Comparison of ENCODE assay signal across 9 mouse cellular contexts in genomic region chr8:70742981-70743655, GRCm38 (mm10). TPM values are rescaled to one million over a fixed set of nuclear protein-coding genes. Genes with fewer than 3 reads are reported as not detected.
DNase-seq lines count a peak whose midpoint lies in the region; ATAC-seq lines count a peak whose summit lies in the region.
"Had no signal": no experiment of that assay in that cellular context is flagged by ENCODE, and none has a peak within 500 bp of the region (broad histone marks: within the 10 kb centered on the region; RNA-seq: fewer than 3 reads in every experiment).

No protein-coding gene starts in this region.

- H3K4me1 ChIP-seq in neural tube, embryonic 11.5 days (ENCODE audit: control insufficient read depth, insufficient read depth, low read length), result peaks cover 15% of the 10 kb centered on the region
- H3K4me1 ChIP-seq in forebrain, embryonic 11.5 days (replicated peaks; ENCODE audit: control insufficient read depth, insufficient read depth, low read length), result peaks cover 3% of the 10 kb centered on the region; the same call in 1 of the 2 replicates
- peaks cover 17% of the 10 kb centered on the region for H3K4me1 ChIP-seq in intestine, embryonic 15.5 days (replicated peaks)
- peaks cover 21% of the 10 kb centered on the region for H3K4me1 ChIP-seq in midbrain, embryonic 12.5 days

- no peaks in the 10 kb centered on the region for H3K36me3 ChIP-seq in neural tube, embryonic 11.5 days (ENCODE audit: control insufficient read depth, insufficient read depth, low read length)
- H3K36me3 ChIP-seq in forebrain, embryonic 11.5 days (ENCODE audit: control insufficient read depth, insufficient read depth, low read length), result no peaks in the 10 kb centered on the region
- H3K36me3 ChIP-seq in intestine, embryonic 15.5 days, result no peaks in the 10 kb centered on the region
- H3K36me3 ChIP-seq in midbrain, embryonic 12.5 days, result no peaks in the 10 kb centered on the region

- no peak overlapping the region for H3K27ac ChIP-seq in neural tube, embryonic 11.5 days (ENCODE audit: low read depth, low read length)
- no peak overlapping the region for H3K27ac ChIP-seq in forebrain, embryonic 11.5 days (ENCODE audit: low read depth, low read length)
- H3K27ac ChIP-seq in intestine, embryonic 15.5 days, result no peak overlapping the region
- no peak overlapping the region for H3K27ac ChIP-seq in midbrain, embryonic 12.5 days (replicated peaks)
- H3K27ac ChIP-seq: macrophage had no signal

- no peaks in the 10 kb centered on the region for H3K9me3 ChIP-seq in neural tube, embryonic 11.5 days (ENCODE audit: control insufficient read depth, low read length)
- no peaks in the 10 kb centered on the region for H3K9me3 ChIP-seq in forebrain, embryonic 11.5 days (ENCODE audit: control insufficient read depth, low read length)
- H3K9me3 ChIP-seq in intestine, embryonic 15.5 days, result no peaks in the 10 kb centered on the region
- H3K9me3 ChIP-seq in midbrain, embryonic 12.5 days, result no peaks in the 10 kb centered on the region

- DNase-seq in neural tube, embryonic 11.5 days (ENCODE audit: low spot score), result peak; percentile 33
- no peak for DNase-seq in neural tube, embryonic 10.5 days (ENCODE audit: extremely low spot score, low spot score)
- DNase-seq in forebrain, embryonic 11.5 days (ENCODE audit: low spot score), result peak; percentile 56
- DNase-seq in cerebellum, adult 9-10 months, result no peak
- DNase-seq in layer of hippocampus, postnatal 14 days (ENCODE audit: low spot score in 2 of 2), result no peak
- no peak for DNase-seq in left cerebral cortex, postnatal 36 days (ENCODE audit: low spot score in 2 of 2)

- no peak for ATAC-seq in neural tube, embryonic 11.5 days (ENCODE audit: insufficient read depth, low FRiP score, low TSS enrichment)
- ATAC-seq in forebrain, embryonic 11.5 days (replicated peaks; ENCODE audit: low FRiP score), result no peak
- ATAC-seq in intestine, embryonic 15.5 days, result 0 out of 2 replicates have a peak, but pooled peaks have one; percentile 12
- ATAC-seq in midbrain, embryonic 12.5 days (ENCODE audit: low FRiP score, low read depth), result peak; percentile 25; the same call in 1 of the 2 replicates

- peak overlapping the region; percentile 50 for H3K9ac ChIP-seq in neural tube, embryonic 11.5 days (ENCODE audit: low read length)
- H3K9ac ChIP-seq in forebrain, embryonic 11.5 days (ENCODE audit: low read length), result peak overlapping the region; percentile 48; the same call in 1 of the 2 replicates
- H3K9ac ChIP-seq in intestine, embryonic 15.5 days, result 0 out of 2 replicates have a peak overlapping the region, but pooled peaks have one; percentile 10
- H3K9ac ChIP-seq in midbrain, embryonic 12.5 days (replicated peaks), result peak overlapping the region; percentile 41; the same call in 1 of the 2 replicates

- intact Hi-C loops in left cerebral cortex, postnatal 36 days (cut with DNase I), result no loop called here

- peak overlapping the region; percentile 27 for H3K4me3 ChIP-seq in neural tube, embryonic 11.5 days (ENCODE audit: low read depth, low read length)
- H3K4me3 ChIP-seq in forebrain, embryonic 11.5 days (ENCODE audit: low read depth, low read length), result peak overlapping the region; percentile 9; the same call in 1 of the 2 replicates
- H3K4me3 ChIP-seq in intestine, embryonic 15.5 days (replicated peaks), result peak overlapping the region; percentile 7; the same call in 1 of the 2 replicates
- peak overlapping the region; percentile 27 for H3K4me3 ChIP-seq in midbrain, embryonic 12.5 days

- WGBS in neural tube, embryonic 11.5 days, result 3% methylated on average over 38 of the region's 38 CpGs
- 1% methylated on average over 38 of the region's 38 CpGs for WGBS in forebrain, embryonic 11.5 days
- 6% methylated on average over 38 of the region's 38 CpGs for WGBS in intestine, embryonic 15.5 days
- 2% methylated on average over 38 of the region's 38 CpGs for WGBS in midbrain, embryonic 12.5 days

- peaks cover 43% of the 10 kb centered on the region for H3K27me3 ChIP-seq in neural tube, embryonic 11.5 days (ENCODE audit: control insufficient read depth, insufficient read depth, low read length)
- H3K27me3 ChIP-seq in forebrain, embryonic 11.5 days (ENCODE audit: control insufficient read depth, insufficient read depth, low read length), result peaks cover 42% of the 10 kb centered on the region
- H3K27me3 ChIP-seq in intestine, embryonic 15.5 days (replicated peaks), result peaks cover 68% of the 10 kb centered on the region
- peaks cover 80% of the 10 kb centered on the region for H3K27me3 ChIP-seq in midbrain, embryonic 12.5 days

- H3K4me2 ChIP-seq in neural tube, embryonic 11.5 days (ENCODE audit: low read depth), result peak overlapping the region; percentile 40
- peak overlapping the region; percentile 49 for H3K4me2 ChIP-seq in forebrain, embryonic 11.5 days (ENCODE audit: low read depth, low read length, severe bottlenecking)
- peak overlapping the region; percentile 59 for H3K4me2 ChIP-seq in intestine, embryonic 15.5 days (replicated peaks)
- H3K4me2 ChIP-seq in midbrain, embryonic 12.5 days (replicated peaks), result peak overlapping the region; percentile 51

RNA-seq across cellular contexts. Expression of gene Rab3a, which starts 11.4 kb away (rescaled TPM):
- polyA plus RNA-seq in neural tube, embryonic 11.5 days (2014; fragmentation: Nextera tagmentation; extraction: Ambion mirVana), result 97.9 and 111 TPM in 2 replicates
- 42.7 and 49.7 TPM in 2 replicates for polyA plus RNA-seq in forebrain, embryonic 11.5 days (2014; fragmentation: Nextera tagmentation; extraction: Ambion mirVana)
- 24.0 and 26.0 TPM in 2 replicates for polyA plus RNA-seq in intestine, embryonic 15.5 days (2015; fragmentation: Nextera tagmentation; extraction: Ambion mirVana)
- polyA plus RNA-seq in midbrain, embryonic 12.5 days (2016; fragmentation: Nextera tagmentation; extraction: Ambion mirVana), result 98.9 and 102 TPM in 2 replicates
- 100 to 1,000 TPM; 793 to 809 TPM for total RNA-seq in layer of hippocampus, postnatal 14 days (2021)
- 100 to 1,000 TPM; 824 to 964 TPM for total RNA-seq in left cerebral cortex, postnatal 36 days (2021)

RNA-seq across cellular contexts. Expression of gene Mpv17l2, which starts 17.6 kb away (rescaled TPM):
- polyA plus RNA-seq in neural tube, embryonic 11.5 days (2014; fragmentation: Nextera tagmentation; extraction: Ambion mirVana), result 40.7 and 41.3 TPM in 2 replicates
- polyA plus RNA-seq in forebrain, embryonic 11.5 days (2014; fragmentation: Nextera tagmentation; extraction: Ambion mirVana), result 31.0 and 34.1 TPM in 2 replicates
- 59.1 and 72.6 TPM in 2 replicates for polyA plus RNA-seq in intestine, embryonic 15.5 days (2015; fragmentation: Nextera tagmentation; extraction: Ambion mirVana)
- polyA plus RNA-seq in midbrain, embryonic 12.5 days (2016; fragmentation: Nextera tagmentation; extraction: Ambion mirVana), result 35.4 and 37.3 TPM in 2 replicates
- 10 to 100 TPM; 47.6 to 52.2 TPM for total RNA-seq in layer of hippocampus, postnatal 14 days (2021)
- total RNA-seq in left cerebral cortex, postnatal 36 days (2021), result 10 to 100 TPM; 33.9 to 41.5 TPM

RNA-seq across cellular contexts. Expression of gene Pde4c, which starts 19.6 kb away (rescaled TPM):
- polyA plus RNA-seq in neural tube, embryonic 11.5 days (2014; fragmentation: Nextera tagmentation; extraction: Ambion mirVana), result 0.42 TPM in 1 of 2 replicates, not detected in the other
- 0.13 and 0.37 TPM in 2 replicates for polyA plus RNA-seq in forebrain, embryonic 11.5 days (2014; fragmentation: Nextera tagmentation; extraction: Ambion mirVana)
- polyA plus RNA-seq in intestine, embryonic 15.5 days (2015; fragmentation: Nextera tagmentation; extraction: Ambion mirVana), result 0.21 and 0.53 TPM in 2 replicates
- polyA plus RNA-seq in midbrain, embryonic 12.5 days (2016; fragmentation: Nextera tagmentation; extraction: Ambion mirVana), result 0.15 and 0.39 TPM in 2 replicates
- under 1 TPM; 0.81 to 0.91 TPM for total RNA-seq in layer of hippocampus, postnatal 14 days (2021)
- 1 to 10 TPM in 1 of 2 experiments, under 1 TPM in 1; 0.89 to 2.0 TPM for total RNA-seq in left cerebral cortex, postnatal 36 days (2021)
- polyA plus RNA-seq: macrophage had no signal

RNA-seq across cellular contexts. Expression of gene Gm3336, which starts 24.8 kb away (rescaled TPM):
- polyA plus RNA-seq in neural tube, embryonic 11.5 days (2014; fragmentation: Nextera tagmentation; extraction: Ambion mirVana), result not detected in 2 replicates
- not detected in 2 replicates for polyA plus RNA-seq in forebrain, embryonic 11.5 days (2014; fragmentation: Nextera tagmentation; extraction: Ambion mirVana)
- polyA plus RNA-seq in intestine, embryonic 15.5 days (2015; fragmentation: Nextera tagmentation; extraction: Ambion mirVana), result 2.1 and 2.5 TPM in 2 replicates
- not detected in 2 replicates for polyA plus RNA-seq in midbrain, embryonic 12.5 days (2016; fragmentation: Nextera tagmentation; extraction: Ambion mirVana)
- not detected for total RNA-seq in layer of hippocampus, postnatal 14 days (2021)
- total RNA-seq in left cerebral cortex, postnatal 36 days (2021), result not detected
- polyA plus RNA-seq: macrophage had no signal

RNA-seq across cellular contexts. Expression of gene Pik3r2, which starts 33.4 kb away (rescaled TPM):
- 52.4 and 54.7 TPM in 2 replicates for polyA plus RNA-seq in neural tube, embryonic 11.5 days (2014; fragmentation: Nextera tagmentation; extraction: Ambion mirVana)
- polyA plus RNA-seq in forebrain, embryonic 11.5 days (2014; fragmentation: Nextera tagmentation; extraction: Ambion mirVana), result 58.9 and 61.6 TPM in 2 replicates
- polyA plus RNA-seq in intestine, embryonic 15.5 days (2015; fragmentation: Nextera tagmentation; extraction: Ambion mirVana), result 53.1 and 55.3 TPM in 2 replicates
- 73.4 and 74.6 TPM in 2 replicates for polyA plus RNA-seq in midbrain, embryonic 12.5 days (2016; fragmentation: Nextera tagmentation; extraction: Ambion mirVana)
- total RNA-seq in layer of hippocampus, postnatal 14 days (2021), result 100 to 1,000 TPM; 164 to 178 TPM
- total RNA-seq in left cerebral cortex, postnatal 36 days (2021), result 100 to 1,000 TPM; 152 to 164 TPM

Comparison
In these comparisons a context has a peak if more than half of its experiments do, and no peak if none do; other contexts are left out.
1. DNase-seq: peak in neural tube, embryonic 11.5 days (single experiment) and forebrain, embryonic 11.5 days (single experiment); none in neural tube, embryonic 10.5 days (single experiment), cerebellum, adult 9-10 months (single experiment), layer of hippocampus, postnatal 14 days (0 of 2) and left cerebral cortex, postnatal 36 days (0 of 2).
2. ATAC-seq: peak in intestine, embryonic 15.5 days (single experiment) and midbrain, embryonic 12.5 days (single experiment); none in neural tube, embryonic 11.5 days (single experiment) and forebrain, embryonic 11.5 days (single experiment).
3. Peak in every context shown above with its lines, with median percentiles within 50 percentile points of each other: H3K4me2 ChIP-seq, H3K4me3 ChIP-seq and H3K9ac ChIP-seq.